11 mouse cellular contexts compared by ENCODE assay signal in genomic region chr3:137895196-137895595, GRCm38 (mm10). TPM values are rescaled to one million over a fixed set of nuclear protein-coding genes. Genes with fewer than 3 reads are reported as not detected.
DNase-seq lines count a peak whose midpoint lies in the region; ATAC-seq and TF ChIP-seq lines count a peak whose summit lies in the region.
"Had no signal": no experiment of that assay in that cellular context is flagged by ENCODE, and none has a peak within 500 bp of the region (broad histone marks: within the 10 kb centered on the region; RNA-seq: fewer than 3 reads in every experiment).

No protein-coding gene starts in this region.

- no peaks in the 10 kb centered on the region; the same call in 1 of the 2 replicates for H3K36me3 ChIP-seq in kidney, adult 2 months (ENCODE audit: control insufficient read depth, insufficient read depth, low read length)
- peaks cover 33% of the 10 kb centered on the region for H3K36me3 ChIP-seq in kidney, embryonic 16.5 days (ENCODE audit: insufficient read depth, low read length)
- no peaks in the 10 kb centered on the region for H3K36me3 ChIP-seq in ES-Bruce4 (ENCODE audit: control insufficient read depth, insufficient read depth, low read length, poor library complexity, severe bottlenecking)
- peaks cover 24% of the 10 kb centered on the region for H3K36me3 ChIP-seq in midbrain, embryonic 16.5 days (ENCODE audit: control insufficient read depth, insufficient read depth, low read length)

- ATAC-seq in kidney, embryonic 16.5 days (ENCODE audit: low FRiP score, low TSS enrichment): no peak
- no peak for ATAC-seq in midbrain, embryonic 16.5 days

- TF ChIP-seq EP300 in ES-Bruce4 (IDR thresholded peaks at IDR 0.05; ENCODE audit: insufficient read depth, low read depth, low read length): no peak

- no peak overlapping the region for H3K27ac ChIP-seq in kidney, adult 2 months (ENCODE audit: insufficient read depth, low read depth, low read length)
- H3K27ac ChIP-seq in kidney, embryonic 16.5 days (ENCODE audit: low read length): no peak overlapping the region
- H3K27ac ChIP-seq in ES-Bruce4 (ENCODE audit: insufficient read depth, low read length): no peak overlapping the region
- H3K27ac ChIP-seq in midbrain, embryonic 16.5 days (ENCODE audit: low read length): no peak overlapping the region
- H3K27ac ChIP-seq: heart, embryonic 15.5 days had no signal

- DNase-seq in kidney, adult 2 months: no peak
- DNase-seq in 416B (ENCODE audit: low read depth): peak; percentile 49
- peak; percentile 61 for DNase-seq in induced T-regulatory cell, adult 2 months (ENCODE audit: low read depth)
- DNase-seq in urinary bladder, postnatal 14 days (ENCODE audit: low spot score): no peak
- DNase-seq in cerebellum, adult 11 months: no peak
- DNase-seq: left cerebral cortex, postnatal 4 days had no signal

- no peak for TF ChIP-seq POLR2A in kidney, adult 2 months (IDR thresholded peaks at IDR 0.05; ENCODE audit: low read depth, low read length)
- no peak for TF ChIP-seq POLR2A in ES-Bruce4 (IDR thresholded peaks at IDR 0.05; ENCODE audit: insufficient read depth, low read length)

- H3K4me2 ChIP-seq in kidney, embryonic 16.5 days (replicated peaks; ENCODE audit: low read depth, low read length): no peak overlapping the region
- H3K4me2 ChIP-seq in midbrain, embryonic 16.5 days (ENCODE audit: low read length): no peak overlapping the region
- H3K4me2 ChIP-seq: heart, embryonic 15.5 days had no signal

- no peaks in the 10 kb centered on the region for H3K27me3 ChIP-seq in kidney, adult 2 months (replicated peaks; ENCODE audit: control insufficient read depth, insufficient read depth, low read length)
- no peaks in the 10 kb centered on the region for H3K27me3 ChIP-seq in kidney, embryonic 16.5 days (ENCODE audit: insufficient read depth, low read length)
- H3K27me3 ChIP-seq in ES-Bruce4 (ENCODE audit: control insufficient read depth, insufficient read depth, low read length, poor library complexity, severe bottlenecking): no peaks in the 10 kb centered on the region
- H3K27me3 ChIP-seq in midbrain, embryonic 16.5 days (ENCODE audit: control insufficient read depth, insufficient read depth, low read depth, low read length): no peaks in the 10 kb centered on the region
- H3K27me3 ChIP-seq: heart, embryonic 15.5 days had no signal

- no peaks in the 10 kb centered on the region for H3K4me1 ChIP-seq in kidney, adult 2 months (ENCODE audit: control insufficient read depth, insufficient read depth, low read length)
- H3K4me1 ChIP-seq in kidney, embryonic 16.5 days (ENCODE audit: insufficient read depth, low read length): no peaks in the 10 kb centered on the region
- no peaks in the 10 kb centered on the region for H3K4me1 ChIP-seq in ES-Bruce4 (ENCODE audit: control insufficient read depth, insufficient read depth, low read length)
- H3K4me1 ChIP-seq in midbrain, embryonic 16.5 days (ENCODE audit: control insufficient read depth, insufficient read depth, low read length): no peaks in the 10 kb centered on the region
- H3K4me1 ChIP-seq: heart, embryonic 15.5 days had no signal

- H3K9ac ChIP-seq in kidney, embryonic 16.5 days (replicated peaks; ENCODE audit: low read length): no peak overlapping the region
- H3K9ac ChIP-seq in ES-Bruce4 (ENCODE audit: low read depth, poor library complexity, severe bottlenecking): no peak overlapping the region
- H3K9ac ChIP-seq in midbrain, embryonic 16.5 days (ENCODE audit: low read depth, low read length): no peak overlapping the region
- H3K9ac ChIP-seq: heart, embryonic 15.5 days had no signal

- peak; percentile 68 for TF ChIP-seq CTCF in kidney, adult 2 months (conservative IDR thresholded peaks at IDR 0.05; ENCODE audit: insufficient read depth, insufficient read length, low read depth, low read length)
- peak; percentile 82 for TF ChIP-seq CTCF in ES-Bruce4 (IDR thresholded peaks at IDR 0.05; ENCODE audit: low read depth, low read length)

- WGBS in kidney, adult 2 months: 98% methylated on average over 3 of the region's 3 CpGs
- 94% methylated on average over 3 of the region's 3 CpGs for WGBS in kidney, embryonic 16.5 days
- 89% methylated on average over 3 of the region's 3 CpGs for WGBS in midbrain, embryonic 16.5 days

- no peak overlapping the region for H3K4me3 ChIP-seq in kidney, adult 2 months (ENCODE audit: insufficient read depth, low read depth, low read length)
- H3K4me3 ChIP-seq in kidney, embryonic 16.5 days (ENCODE audit: low read length): no peak overlapping the region
- H3K4me3 ChIP-seq in ES-Bruce4 (ENCODE audit: low read depth, low read length): no peak overlapping the region
- no peak overlapping the region for H3K4me3 ChIP-seq in midbrain, embryonic 16.5 days (ENCODE audit: low read depth, low read length)
- H3K4me3 ChIP-seq: erythroblast, embryonic 14.5 days; heart, embryonic 15.5 days had no signal

- H3K9me3 ChIP-seq in kidney, embryonic 16.5 days (ENCODE audit: low read length): no peaks in the 10 kb centered on the region
- H3K9me3 ChIP-seq in ES-Bruce4 (replicated peaks; ENCODE audit: control insufficient read depth, insufficient read depth, low read length, poor library complexity, severe bottlenecking): no peaks in the 10 kb centered on the region
- no peaks in the 10 kb centered on the region for H3K9me3 ChIP-seq in midbrain, embryonic 16.5 days (replicated peaks; ENCODE audit: control insufficient read depth, low read length, poor library complexity, severe bottlenecking)
- H3K9me3 ChIP-seq: heart, embryonic 15.5 days had no signal

RNA-seq across cellular contexts. Expression of gene Lamtor3, which starts 23.1 kb away (rescaled TPM):
- 32.9 and 41.5 TPM in 2 replicates for polyA plus RNA-seq in kidney, adult 2 months (2012; rRNA removed)
- polyA plus RNA-seq in kidney, embryonic 16.5 days (2015; fragmentation: Nextera tagmentation; extraction: Ambion mirVana): 118 and 125 TPM in 2 replicates
- polyA plus RNA-seq in ES-Bruce4 (2011; ENCODE audit: insufficient read depth, insufficient read length, low read depth, missing spikeins): 47.1 and 55.3 TPM in 2 replicates
- polyA plus RNA-seq in midbrain, embryonic 16.5 days (2015; fragmentation: Nextera tagmentation; extraction: Ambion mirVana): 132 and 133 TPM in 2 replicates

RNA-seq across cellular contexts. Expression of gene Dnajb14, which starts 27.7 kb away (rescaled TPM):
- polyA plus RNA-seq in kidney, adult 2 months (2012; rRNA removed): 5.4 and 6.2 TPM in 2 replicates
- polyA plus RNA-seq in kidney, embryonic 16.5 days (2015; fragmentation: Nextera tagmentation; extraction: Ambion mirVana): 6.3 and 7.6 TPM in 2 replicates
- polyA plus RNA-seq in ES-Bruce4 (2011; ENCODE audit: insufficient read depth, insufficient read length, low read depth, missing spikeins): 9.3 and 10.5 TPM in 2 replicates
- 13.4 and 14.3 TPM in 2 replicates for polyA plus RNA-seq in midbrain, embryonic 16.5 days (2015; fragmentation: Nextera tagmentation; extraction: Ambion mirVana)

RNA-seq across cellular contexts. Expression of gene H2afz, which starts 30.9 kb away (rescaled TPM):
- polyA plus RNA-seq in kidney, adult 2 months (2012; rRNA removed): 365 and 439 TPM in 2 replicates
- 1,893 and 1,900 TPM in 2 replicates for polyA plus RNA-seq in kidney, embryonic 16.5 days (2015; fragmentation: Nextera tagmentation; extraction: Ambion mirVana)
- 629 and 682 TPM in 2 replicates for polyA plus RNA-seq in ES-Bruce4 (2011; ENCODE audit: insufficient read depth, insufficient read length, low read depth, missing spikeins)
- polyA plus RNA-seq in midbrain, embryonic 16.5 days (2015; fragmentation: Nextera tagmentation; extraction: Ambion mirVana): 652 and 731 TPM in 2 replicates

Comparison
In these comparisons a context has a peak if more than half of its experiments do, and no peak if none do; other contexts are left out.
1. DNase-seq: peak in 416B (single experiment) and induced T-regulatory cell, adult 2 months (single experiment); none in kidney, adult 2 months (single experiment), urinary bladder, postnatal 14 days (single experiment) and cerebellum, adult 11 months (single experiment).